Mouse (Mus musculus) cortical plate, adult 2 months (tissue): ENCODE measurements at regions not wholly inside any gene's neighbourhood (a gene's known extent, or its start where the extent isn't known, plus 50 kb on each side); places are given as distances from the start of the nearest gene placed in this dataset.

Experiments
- H3K27ac ChIP-seq: fragments of 200-500 bp; 2 replicates; pipeline ENCODE4 v1.5.1; 2012; ENCODE audit warnings: low read length, control low read depth, inconsistent platforms; ENCODE audit not compliant: insufficient read depth
- H3K4me1 ChIP-seq: fragments of 200-500 bp; 2 replicates; pipeline ENCODE4 v1.6.1; 2011; ENCODE audit warnings: low read length; ENCODE audit not compliant: control insufficient read depth, insufficient read depth
- H3K4me3 ChIP-seq: fragments of 200-500 bp; 2 replicates; pipeline ENCODE4 v1.5.1; 2011; ENCODE audit warnings: mild to moderate bottlenecking, low read length, control low read depth; ENCODE audit not compliant: insufficient read depth
- CTCF ChIP-seq: fragments of 200-500 bp; IDR thresholded peaks from 2 replicates; pipeline ENCODE4 v1.5.1; 2011; ENCODE audit warnings: mild to moderate bottlenecking, control low read depth, low read length; ENCODE audit not compliant: insufficient read depth; ENCODE audit errors: extremely low read depth
- POLR2A ChIP-seq: fragments of 200-500 bp; IDR thresholded peaks from 2 replicates; pipeline ENCODE4 v1.6.1; 2011; ENCODE audit warnings: mild to moderate bottlenecking, low read length, control low read depth; ENCODE audit not compliant: insufficient read depth; ENCODE audit errors: extremely low read depth

DNA sequence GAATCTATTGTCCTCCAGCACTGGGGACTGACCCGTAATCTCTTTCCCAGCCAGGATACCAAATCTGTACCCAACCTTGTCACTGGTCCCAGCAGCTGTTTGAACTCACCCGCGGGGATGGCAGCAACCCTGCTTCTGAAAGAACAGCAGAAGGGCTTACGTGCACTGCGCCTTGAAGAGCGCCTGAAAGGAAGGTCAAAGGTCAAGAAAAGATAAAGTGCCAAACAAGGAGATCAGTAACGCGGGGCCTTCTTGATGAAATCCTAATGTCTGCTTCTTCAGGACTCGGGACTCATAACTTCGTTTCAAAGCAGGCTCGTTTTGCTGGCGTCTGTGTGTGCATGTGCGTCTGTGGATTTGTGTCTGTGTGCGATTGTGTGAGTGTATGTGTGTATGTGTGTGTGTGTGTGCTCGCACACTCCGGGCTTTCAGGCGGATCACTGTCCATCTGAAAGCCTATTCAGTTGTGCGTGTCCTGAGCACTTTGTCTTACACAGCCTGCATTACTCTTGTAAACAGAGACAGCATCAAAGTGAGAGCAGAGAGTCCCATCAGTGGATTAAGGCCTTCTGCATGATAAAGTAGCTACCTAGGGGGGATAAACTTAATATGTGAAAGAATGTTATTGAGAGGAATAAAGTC lies 135.3 kb downstream of the Barhl2 start:
- H3K27ac ChIP-seq = no peak overlapping the region
- no peaks in the 10 kb centered on the region for H3K4me1 ChIP-seq
- TF ChIP-seq POLR2A = no peak
- no peak for TF ChIP-seq CTCF
- H3K4me3 ChIP-seq = no peak overlapping the region

DNA sequence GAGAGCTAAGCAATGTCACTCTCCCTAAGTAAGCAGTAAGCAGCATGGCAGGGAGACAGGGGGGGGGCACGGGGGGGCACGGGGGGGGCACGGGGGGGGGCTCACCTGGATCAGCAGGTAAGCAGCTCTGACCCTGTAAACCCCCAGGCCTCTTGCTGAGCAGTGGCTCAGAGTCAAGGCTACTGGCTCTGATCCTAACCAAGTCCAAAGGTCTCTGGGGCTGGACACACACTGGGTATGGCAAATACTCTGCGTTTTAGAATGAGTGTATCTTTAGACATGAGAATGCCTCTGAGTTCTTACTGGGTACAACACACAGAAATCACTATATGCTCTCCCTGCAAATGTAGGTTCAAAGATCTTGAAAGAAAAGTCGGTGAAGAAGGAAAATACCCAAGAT lies 136.5 kb downstream of the Barhl2 start:
- Histone ChIP-seq H3K27ac (no peak overlapping the region), H3K4me1 (no peaks in the 10 kb centered on the region), H3K4me3 (no peak overlapping the region)
- no peak for TF ChIP-seq CTCF
- no peak for TF ChIP-seq POLR2A

DNA sequence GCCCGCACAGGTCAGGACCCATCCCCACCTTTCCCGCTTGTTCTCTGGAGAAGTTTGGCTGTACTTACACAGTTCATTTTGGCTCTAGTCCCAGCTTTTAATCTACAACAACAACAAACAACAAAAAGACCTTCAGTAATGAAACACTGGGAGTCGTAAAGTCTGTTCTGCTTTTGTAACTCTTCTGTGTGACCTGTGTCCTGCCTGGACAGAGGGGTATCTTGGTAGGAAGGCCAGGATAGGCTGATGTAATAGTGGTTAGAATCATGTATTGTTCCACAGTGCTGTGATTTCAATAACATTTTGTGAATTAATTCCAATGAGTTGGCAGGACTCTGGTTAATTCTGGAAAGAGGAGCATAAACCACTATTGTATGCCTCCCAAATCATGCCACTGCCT lies 136.9 kb downstream of the Barhl2 start:
- Histone ChIP-seq H3K4me1 (no peaks in the 10 kb centered on the region), H3K4me3 (no peak overlapping the region), H3K27ac (no peak overlapping the region)
- TF ChIP-seq CTCF (no peak), POLR2A (no peak)

DNA sequence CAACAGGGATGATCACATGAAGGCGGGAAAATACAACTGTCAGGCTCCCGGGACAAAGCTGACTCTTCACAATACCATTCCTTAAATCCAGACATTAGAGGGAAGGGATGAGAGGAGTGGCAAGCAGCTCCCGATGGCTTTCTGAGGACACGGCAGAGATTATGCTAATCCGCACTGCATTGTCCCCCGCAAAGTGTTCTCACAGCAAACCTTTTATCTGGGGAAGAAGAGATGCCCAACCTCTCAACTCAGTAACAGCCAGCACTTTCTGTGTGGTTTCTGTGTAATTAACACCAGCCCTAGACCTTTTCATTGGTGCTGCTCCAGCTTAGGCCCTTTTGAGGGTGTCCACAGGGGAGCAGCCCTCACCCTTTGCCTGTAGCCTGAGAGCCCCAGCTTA lies 137.9 kb downstream of the Barhl2 start:
- TF ChIP-seq POLR2A = no peak
- no peak for TF ChIP-seq CTCF
- H3K4me1 ChIP-seq = no peaks in the 10 kb centered on the region
- H3K4me3 ChIP-seq = no peak overlapping the region
- no peak overlapping the region for H3K27ac ChIP-seq

DNA sequence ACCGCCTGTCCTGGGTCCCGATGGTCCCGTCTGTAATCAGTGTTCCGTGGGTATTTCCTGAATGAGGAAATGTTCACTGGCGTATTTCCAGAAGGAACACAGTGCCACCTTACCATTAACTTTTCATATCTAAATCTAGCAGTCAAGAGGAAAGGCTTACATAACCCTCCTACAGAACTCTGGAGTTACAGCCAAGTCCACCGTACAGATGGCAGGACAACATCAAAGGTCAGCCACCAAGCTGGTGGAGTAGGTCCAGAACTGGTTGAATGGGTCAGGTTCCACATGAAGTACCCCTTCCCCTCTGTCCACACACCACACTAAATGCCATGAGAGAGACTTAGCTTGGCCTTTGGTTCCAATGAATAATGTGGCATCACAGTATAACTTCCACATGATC lies 139.7 kb downstream of the Barhl2 start:
- TF ChIP-seq CTCF (no peak), POLR2A (no peak)
- no peak overlapping the region for H3K4me3 ChIP-seq
- no peaks in the 10 kb centered on the region for H3K4me1 ChIP-seq
- H3K27ac ChIP-seq = no peak overlapping the region

DNA sequence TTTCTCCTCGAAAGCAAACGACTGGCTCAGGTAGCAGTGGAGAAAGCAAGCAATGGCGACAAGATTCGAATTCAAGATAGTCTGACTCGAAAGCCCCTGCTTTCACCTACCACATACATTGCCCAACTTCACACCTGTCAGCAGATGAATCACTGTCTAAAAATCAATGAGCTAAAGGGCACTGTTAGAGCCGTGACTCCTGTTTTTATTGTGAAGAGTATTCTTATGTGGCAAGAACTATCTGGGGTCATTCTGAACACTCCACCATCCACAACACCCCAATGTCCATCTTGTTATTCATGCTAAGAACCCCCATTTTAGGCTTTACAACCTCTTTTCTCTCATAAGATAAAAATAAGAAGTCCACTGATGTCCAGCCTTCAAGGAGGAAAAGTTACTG lies 144.1 kb downstream of the Barhl2 start:
- no peak for TF ChIP-seq POLR2A
- no peak for TF ChIP-seq CTCF
- H3K27ac ChIP-seq = no peak overlapping the region
- H3K4me1 ChIP-seq = no peaks in the 10 kb centered on the region
- H3K4me3 ChIP-seq = no peak overlapping the region

DNA sequence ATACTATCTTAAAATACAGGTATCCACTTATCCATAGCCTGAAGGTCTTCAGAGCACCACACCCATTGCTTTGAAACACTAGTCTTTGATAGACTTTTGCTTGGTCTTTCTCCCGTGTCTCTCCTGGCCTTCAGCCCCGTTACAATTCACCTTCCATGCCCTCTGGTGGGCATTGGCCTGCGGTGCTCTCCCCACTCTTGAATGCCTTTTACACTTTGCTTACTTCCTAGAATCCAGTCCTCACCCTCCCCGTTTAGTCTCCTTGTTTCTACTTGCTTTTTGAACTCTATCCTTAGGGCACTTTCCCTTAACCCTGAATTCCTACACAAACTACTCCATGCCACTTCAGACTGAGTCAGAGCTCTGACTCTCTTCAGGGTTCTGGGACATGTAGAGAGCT lies 156.6 kb downstream of the Barhl2 start:
- TF ChIP-seq CTCF = no peak
- TF ChIP-seq POLR2A = no peak
- Histone ChIP-seq H3K4me3 (no peak overlapping the region), H3K4me1 (no peaks in the 10 kb centered on the region), H3K27ac (no peak overlapping the region)

DNA sequence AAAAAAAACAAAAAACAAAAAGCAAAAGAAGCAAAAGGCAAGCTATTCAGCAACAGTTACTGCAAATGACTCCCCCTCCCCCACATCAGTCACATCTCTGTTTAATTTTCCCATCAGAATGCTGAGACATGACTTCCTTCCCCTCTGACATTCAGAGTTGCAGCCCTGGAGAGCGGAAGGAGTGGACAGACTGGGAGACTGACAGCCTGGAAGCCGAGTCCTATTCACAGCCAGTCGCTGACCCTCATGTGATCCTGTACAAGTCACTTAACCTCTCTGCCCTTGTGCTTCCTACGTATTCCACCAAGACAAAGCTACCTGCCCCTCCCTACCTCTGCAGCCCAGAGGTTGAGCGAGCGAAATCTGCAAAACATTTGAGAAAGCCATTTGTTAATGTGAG lies 161.2 kb downstream of the Barhl2 start:
- H3K4me3 ChIP-seq = no peak overlapping the region
- no peak overlapping the region for H3K27ac ChIP-seq
- TF ChIP-seq POLR2A (no peak), CTCF (no peak)
- no peaks in the 10 kb centered on the region for H3K4me1 ChIP-seq

DNA sequence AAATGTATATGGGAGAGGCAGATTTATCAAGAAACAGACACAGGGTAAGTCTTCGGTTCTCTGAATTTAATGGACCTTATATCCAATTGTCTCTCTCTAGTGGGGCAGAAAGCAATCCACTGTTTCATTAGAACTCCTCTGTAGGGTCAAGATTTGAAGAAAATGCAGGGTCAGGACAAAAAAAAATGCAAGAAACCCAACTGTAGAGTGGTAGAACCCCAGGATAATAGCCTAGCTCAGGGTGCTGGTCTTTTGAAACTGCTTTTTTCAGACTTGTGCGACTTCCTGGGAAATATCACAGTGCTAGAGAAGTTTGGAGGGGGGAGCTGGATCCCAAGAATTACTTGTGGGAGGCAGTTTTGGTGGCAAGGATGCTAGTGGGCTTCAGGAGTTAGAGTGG lies 162.0 kb downstream of the Barhl2 start:
- H3K4me3 ChIP-seq = no peak overlapping the region
- no peaks in the 10 kb centered on the region for H3K4me1 ChIP-seq
- H3K27ac ChIP-seq = no peak overlapping the region
- TF ChIP-seq CTCF = no peak
- no peak for TF ChIP-seq POLR2A

DNA sequence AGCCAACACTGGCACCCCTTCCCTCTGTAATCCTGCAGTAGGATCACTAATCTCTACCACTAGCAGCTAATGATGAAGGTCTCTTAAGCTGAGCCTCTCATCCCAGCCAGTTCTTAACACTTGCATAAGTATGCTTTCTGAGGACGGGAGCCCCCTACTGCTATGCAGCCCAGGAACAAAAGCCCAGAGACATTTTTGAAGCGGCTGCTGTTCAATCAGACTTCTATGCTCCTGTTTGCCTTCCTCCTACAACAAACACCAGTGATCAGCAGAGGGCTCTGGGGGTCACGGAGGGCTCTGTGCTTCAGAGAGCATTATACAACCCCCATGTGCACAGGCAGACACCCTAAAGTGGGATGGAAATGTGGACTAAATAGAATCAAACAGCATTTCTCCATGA lies 162.4 kb downstream of the Barhl2 start:
- no peak overlapping the region for H3K27ac ChIP-seq
- H3K4me3 ChIP-seq = no peak overlapping the region
- H3K4me1 ChIP-seq = no peaks in the 10 kb centered on the region
- no peak for TF ChIP-seq CTCF
- TF ChIP-seq POLR2A = no peak
